Mouse (Mus musculus) heart, postnatal 0 days (tissue): ENCODE data around the gene Hprt. TPM values are rescaled to one million over a fixed set of nuclear protein-coding genes. Genes with fewer than 3 reads are reported as not detected.
A peak's percentile ranks its signal among the peaks of the same experiment; 100 is the strongest.

Source experiments
- ATAC-seq: fragments of 200-750 bp; cut with Nextera tagmentation; 2 replicates; pipeline ENCODE4 v1.8.0; 2017; ENCODE audit warnings: low read depth, moderate number of reproducible peaks, moderate library complexity; ENCODE audit not compliant: insufficient read depth
- DNase-seq: peaks from one replicate; pipeline ENCODE4 v3.0.0-alpha.2; 2016; ENCODE audit warnings: low spot score
- H3K27ac ChIP-seq: fragments of 300-500 bp; sonication (generic); 2 replicates; pipeline ENCODE4 v1.5.1; 2014; ENCODE audit warnings: low read depth, mild to moderate bottlenecking
- H3K27me3 ChIP-seq: fragments of 300-500 bp; sonication (generic); 2 replicates; pipeline ENCODE4 v1.6.1; 2014; ENCODE audit warnings: low read length, mixed read lengths; ENCODE audit not compliant: control insufficient read depth, insufficient read depth
- H3K36me3 ChIP-seq: fragments of 300-500 bp; sonication (generic); replicated peaks from 2 replicates; pipeline ENCODE4 v1.6.1; 2014; ENCODE audit warnings: low read length, mixed read lengths; ENCODE audit not compliant: control insufficient read depth, insufficient read depth
- H3K4me1 ChIP-seq: fragments of 300-500 bp; sonication (generic); 2 replicates; pipeline ENCODE4 v1.6.1; 2014; ENCODE audit warnings: antibody characterized with exemption; ENCODE audit not compliant: control insufficient read depth, insufficient read depth
- H3K4me2 ChIP-seq: fragments of 300-500 bp; sonication (generic); 2 replicates; pipeline ENCODE4 v1.6.1; 2014; ENCODE audit warnings: low read depth, mild to moderate bottlenecking, low read length, moderate library complexity
- H3K4me3 ChIP-seq: fragments of 300-500 bp; sonication (generic); 2 replicates; pipeline ENCODE4 v1.5.1; 2014; ENCODE audit warnings: low read depth, low read length
- H3K9ac ChIP-seq: fragments of 300-500 bp; sonication (generic); replicated peaks from 2 replicates; pipeline ENCODE4 v1.6.1; 2014; ENCODE audit warnings: low read depth, low read length, mixed read lengths
- H3K9me3 ChIP-seq: fragments of 300-500 bp; sonication (generic); replicated peaks from 2 replicates; pipeline ENCODE4 v1.6.1; 2016; ENCODE audit warnings: low read length; ENCODE audit not compliant: control insufficient read depth
- CTCF ChIP-seq: IDR thresholded peaks from 2 replicates; pipeline ENCODE4 v1.5.1; 2016; ENCODE audit warnings: antibody characterized with exemption, control low read depth, low read depth
- EP300 ChIP-seq: IDR thresholded peaks from 2 replicates; pipeline ENCODE4 v1.6.1; 2016; ENCODE audit warnings: antibody characterized with exemption, low read depth
- WGBS: fragments of 180-500 bp; shearing (Covaris S2); extraction: QIAGEN DNeasy Blood & Tissue Kit; methylation state at CpG from one replicate; pipeline ENCODE4 v1.1.7; 2014; 5-methylcytosine and 5-hydroxymethylcytosine counted together
- microRNA counts: library from miRNA; unstranded; fragments of <30 nt; microRNA quantifications from one replicate; lab custom pipeline; 2015
- microRNA-seq: library from miRNA; unstranded; fragments of <30 nt; microRNA quantifications from one replicate; pipeline ENCODE4, GENCODE M21; 2016
- polyA plus RNA-seq: library from polyadenylated mRNA; unstranded; fragments of >200 nt; fragmentation: Nextera tagmentation; extraction: Ambion mirVana; gene quantifications from 2 replicates; pipeline ENCODE4 v1.2.1, GENCODE M21; 2015
- total RNA-seq: library from RNA; depleted of rRNA; stranded (reverse); fragments of >200 nt; gene quantifications from 2 replicates; pipeline ENCODE4 v1.2.3, GENCODE M21; 2014; ENCODE audit warnings: low replicate concordance; rRNA removed

The Hprt gene
- total and polyA plus RNA-seq, 2 experiments from 2014 or later, result 69.0 to 218 TPM

DNA sequence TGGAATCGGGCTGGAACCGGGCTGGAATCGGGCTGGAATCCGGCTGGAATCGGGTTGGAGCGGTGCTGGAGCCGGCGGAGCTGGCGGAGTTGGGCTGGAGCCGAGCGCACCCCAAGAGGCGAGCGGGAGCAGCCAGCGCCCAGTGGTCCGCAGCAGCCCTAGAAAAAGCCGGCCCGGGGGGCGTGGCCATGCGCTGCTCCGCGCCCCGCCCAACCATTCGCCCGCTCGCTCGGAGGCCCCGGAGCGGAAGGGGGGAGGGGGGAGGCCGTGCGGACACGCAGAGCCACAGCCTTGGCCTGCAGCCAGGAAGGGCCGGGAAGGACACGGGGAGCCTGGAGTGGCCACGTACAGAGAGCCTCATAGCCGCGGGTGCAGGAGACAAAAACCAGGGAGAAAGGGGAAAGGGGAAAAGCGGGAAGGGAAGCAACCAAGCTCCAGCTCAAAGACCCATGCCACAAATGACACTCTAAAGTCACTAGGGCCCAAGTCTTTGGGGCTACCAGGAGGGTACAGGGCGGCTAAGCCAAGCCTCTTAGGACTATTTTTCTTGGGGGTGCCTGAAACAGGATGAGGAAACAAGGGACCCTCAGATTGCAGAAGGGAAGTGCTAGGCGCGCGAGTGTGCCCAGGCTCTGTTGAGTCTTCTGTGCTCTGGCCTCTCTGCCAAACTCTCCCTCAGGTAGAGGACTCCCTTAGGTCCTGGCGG, 69.3 kb downstream of the Hprt start:
- TF ChIP-seq EP300 (0 out of 2 replicates have a peak, but pooled peaks have one; percentile 55), CTCF (no peak)
- Histone ChIP-seq H3K27ac (peak overlapping the region; percentile 99), H3K4me2 (peak overlapping the region; percentile 62), H3K4me3 (peak overlapping the region; percentile 76), H3K27me3 (no peaks in the 10 kb centered on the region), H3K9ac (peak overlapping the region; percentile 90), H3K4me1 (0 out of 2 replicates have a peak, but pooled peaks cover 2% of the 10 kb centered on the region), H3K36me3 (peaks cover 8% of the 10 kb centered on the region), H3K9me3 (no peaks in the 10 kb centered on the region)
- ATAC-seq (peak; percentile 86), DNase-seq (peak; percentile 82)
- WGBS, result 14% methylated on average over 33 of the region's 42 CpGs

DNA sequence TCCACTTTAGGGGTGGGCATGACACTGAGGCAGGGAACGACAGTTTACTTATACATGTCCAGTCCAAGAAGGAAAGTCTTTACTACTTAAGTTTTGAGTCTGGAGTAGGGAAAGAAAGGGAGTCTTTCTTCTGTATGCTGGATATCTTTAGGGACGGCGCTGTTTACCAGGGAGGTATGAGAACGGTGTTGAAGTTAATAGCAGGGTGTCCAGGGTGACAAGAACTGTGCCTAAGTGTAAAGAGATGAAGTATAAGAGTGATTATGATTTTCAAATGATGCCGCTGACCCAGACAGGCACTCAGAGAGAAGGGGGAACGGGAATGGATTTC, 69.8 kb downstream of the Hprt start:
- ATAC-seq (no peak), DNase-seq (no peak)
- Histone ChIP-seq H3K27me3 (no peaks in the 10 kb centered on the region), H3K4me2 (peak overlapping the region; percentile 62), H3K27ac (peak overlapping the region; percentile 99), H3K4me1 (0 out of 2 replicates have a peak, but pooled peaks cover 2% of the 10 kb centered on the region), H3K9ac (peak overlapping the region; percentile 90), H3K9me3 (no peaks in the 10 kb centered on the region), H3K36me3 (peaks cover 8% of the 10 kb centered on the region), H3K4me3 (peak overlapping the region; percentile 76)
- 17% methylated on average over 6 of the region's 6 CpGs for WGBS
- TF ChIP-seq CTCF (no peak), EP300 (no peak)

DNA sequence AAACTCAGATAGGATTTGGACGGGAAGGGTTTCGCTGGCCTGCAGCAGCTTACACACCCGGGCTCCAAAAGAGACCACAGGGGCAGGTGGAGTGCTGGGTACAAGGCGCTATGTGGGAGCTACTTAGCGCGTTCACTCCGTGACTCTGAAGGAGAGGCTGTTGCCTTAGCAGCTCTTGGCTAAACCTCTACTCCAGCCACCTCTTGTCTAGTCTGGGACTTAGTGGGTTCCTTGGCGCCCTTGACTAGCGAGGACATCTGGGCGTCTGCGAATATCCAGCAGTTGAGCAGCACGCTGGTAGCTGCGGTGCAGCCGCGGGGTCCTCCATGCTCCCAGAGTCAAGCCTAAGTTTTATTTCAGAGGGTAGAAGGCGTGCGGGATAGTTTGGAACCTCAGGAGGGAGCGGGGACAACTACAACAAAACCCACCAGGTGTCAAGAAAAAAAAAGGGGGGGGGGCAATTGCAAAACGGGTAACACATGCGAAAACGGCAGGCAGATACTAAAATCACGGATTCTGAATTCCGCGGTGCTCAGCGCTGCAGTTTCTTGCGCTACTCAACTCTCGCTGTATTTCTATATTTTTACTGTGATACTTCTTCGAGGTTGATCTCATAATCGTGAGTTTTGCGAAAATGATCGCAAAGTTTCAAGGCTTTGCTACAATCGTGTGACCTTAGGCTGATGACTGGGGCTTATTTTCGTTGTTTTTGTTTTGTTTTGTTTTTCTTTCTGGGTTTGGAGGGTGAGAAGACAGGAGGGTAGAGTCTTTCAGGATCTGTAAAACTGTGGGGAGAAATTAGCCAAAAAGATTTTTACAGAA, 70.7 kb downstream of the Hprt start:
- H3K36me3 ChIP-seq, result peaks cover 8% of the 10 kb centered on the region
- peak overlapping the region; percentile 99 for H3K27ac ChIP-seq
- no peak for ATAC-seq
- H3K9ac ChIP-seq, result peak overlapping the region; percentile 65
- H3K4me3 ChIP-seq, result peak overlapping the region; percentile 41
- WGBS, result 13% methylated on average over 33 of the region's 33 CpGs
- no peaks in the 10 kb centered on the region for H3K27me3 ChIP-seq
- H3K4me1 ChIP-seq, result 0 out of 2 replicates have a peak, but pooled peaks cover 2% of the 10 kb centered on the region
- TF ChIP-seq CTCF, result no peak
- TF ChIP-seq EP300, result no peak
- DNase-seq, result no peak
- no peaks in the 10 kb centered on the region for H3K9me3 ChIP-seq
- peak overlapping the region; percentile 62 for H3K4me2 ChIP-seq

DNA sequence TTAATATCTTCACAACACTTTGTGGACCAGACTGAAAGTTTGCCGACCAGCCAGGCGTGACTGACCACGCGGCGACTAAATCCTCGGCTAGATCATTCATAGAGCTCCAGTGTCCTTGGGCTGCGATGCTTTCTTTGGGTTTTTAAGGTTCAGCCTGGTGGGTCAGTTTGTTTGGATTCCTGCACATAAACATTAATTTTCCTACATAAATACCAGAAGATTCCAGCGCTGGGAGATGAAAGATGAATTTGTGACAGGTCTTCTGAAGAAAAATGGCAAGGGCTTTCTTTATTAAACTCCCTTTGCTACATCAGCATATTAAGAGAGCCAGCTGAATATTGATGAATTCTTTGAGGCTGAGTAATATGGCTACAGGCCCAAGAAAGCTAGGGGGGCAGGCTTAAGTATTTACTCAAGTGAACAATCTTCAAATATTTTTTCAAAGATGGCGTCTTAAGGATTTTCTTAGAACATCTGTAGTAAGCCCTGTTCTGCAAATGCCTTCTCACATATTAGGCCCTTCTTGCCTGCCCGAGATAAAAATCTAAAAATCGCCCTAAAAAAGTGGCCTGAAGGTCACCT, 71.6 kb downstream of the Hprt start:
- 28% methylated on average over 11 of the region's 11 CpGs for WGBS
- peak overlapping the region; percentile 65; the same call in 1 of the 2 replicates for H3K9ac ChIP-seq

GRCm38 (mm10) chrX:53064406-53064805, 76.5 kb downstream of the Hprt start:
- WGBS, result 87% methylated on average over 3 of the region's 3 CpGs
- H3K27ac ChIP-seq, result no peak overlapping the region
- TF ChIP-seq EP300 (no peak), CTCF (no peak)
- H3K4me1 ChIP-seq, result no peaks in the 10 kb centered on the region
- no peaks in the 10 kb centered on the region for H3K36me3 ChIP-seq
- H3K9ac ChIP-seq, result no peak overlapping the region
- no peak for ATAC-seq
- H3K27me3 ChIP-seq, result no peaks in the 10 kb centered on the region
- no peaks in the 10 kb centered on the region for H3K9me3 ChIP-seq
- no peak overlapping the region for H3K4me3 ChIP-seq
- no peak for DNase-seq
- no peak overlapping the region for H3K4me2 ChIP-seq

More for the DNA sequence above, 71.6 kb downstream of the Hprt start:
- Histone ChIP-seq H3K36me3 (peaks cover under 1% of the 10 kb centered on the region; the same call in 1 of the 2 replicates), H3K27me3 (no peaks in the 10 kb centered on the region), H3K4me2 (peak overlapping the region; percentile 62), H3K27ac (peak overlapping the region; percentile 99), H3K4me1 (no peaks in the 10 kb centered on the region), H3K9me3 (no peaks in the 10 kb centered on the region), H3K4me3 (peak overlapping the region; percentile 41)
- ATAC-seq (no peak), DNase-seq (no peak)
- TF ChIP-seq EP300, result no peak
- TF ChIP-seq CTCF, result no peak

MicroRNAs within 50 kb of the gene (microRNA counts, 519-probe panel; counts per million panel counts)
- microRNA mmu-miR-322 (lab: Ali Mortazavi, UCI) (7,340 counts per million, percentile 86 among the panel's probes with 10 or more counts), microRNA mmu-miR-351 (lab: Ali Mortazavi, UCI) (5,567 counts per million, percentile 72 among the panel's probes with 10 or more counts), microRNA mmu-miR-450a-3p (lab: Ali Mortazavi, UCI) (1,889 counts per million, percentile 18 among the panel's probes with 10 or more counts), microRNA mmu-miR-450a-5p (lab: Ali Mortazavi, UCI) (8,235 counts per million, percentile 93 among the panel's probes with 10 or more counts), microRNA mmu-miR-450b-3p (lab: Ali Mortazavi, UCI) (4,507 counts per million, percentile 57 among the panel's probes with 10 or more counts), microRNA mmu-miR-450b-5p (lab: Ali Mortazavi, UCI) (1,226 counts per million, percentile 10 among the panel's probes with 10 or more counts), microRNA mmu-miR-503 (lab: Ali Mortazavi, UCI) (5,053 counts per million, percentile 65 among the panel's probes with 10 or more counts), microRNA mmu-miR-542-3p (lab: Ali Mortazavi, UCI) (4,440 counts per million, percentile 56 among the panel's probes with 10 or more counts), microRNA mmu-miR-542-5p (lab: Ali Mortazavi, UCI) (5,219 counts per million, percentile 67 among the panel's probes with 10 or more counts)

Small RNA genes lying within 50 kb of the gene (microRNA-seq; reads per million reads assigned to microRNA genes)
- gene Mir322, result 77,656 reads per million, percentile 99 among the genes with 10 or more reads in this experiment
- gene Mir351, result 22,148 reads per million, percentile 96 among the genes with 10 or more reads in this experiment
- gene Mir450-1, result 90.3 reads per million, percentile 54 among the genes with 10 or more reads in this experiment
- gene Mir450-2, result 101 reads per million, percentile 56 among the genes with 10 or more reads in this experiment
- gene Mir450b, result 1,425 reads per million, percentile 83 among the genes with 10 or more reads in this experiment
- 2,418 reads per million, percentile 87 among the genes with 10 or more reads in this experiment for gene Mir503
- gene Mir542, result 4,141 reads per million, percentile 92 among the genes with 10 or more reads in this experiment

Other genes starting within 250 kb of the Hprt start
- gene Ccdc160, start 196.9 kb upstream of the Hprt start, total RNA-seq, result not detected in 2 replicates
- 0.56 and 0.72 TPM in 2 replicates for gene Ccdc160, start 196.9 kb upstream of the Hprt start, polyA plus RNA-seq
- 2.1 and 4.5 TPM in 2 replicates for gene Phf6, start 75.9 kb upstream of the Hprt start, total RNA-seq
- 5.9 and 6.2 TPM in 2 replicates for gene Phf6, start 75.9 kb upstream of the Hprt start, polyA plus RNA-seq